ENCODE assay signal across 13 mouse cellular contexts in the genomic region with DNA sequence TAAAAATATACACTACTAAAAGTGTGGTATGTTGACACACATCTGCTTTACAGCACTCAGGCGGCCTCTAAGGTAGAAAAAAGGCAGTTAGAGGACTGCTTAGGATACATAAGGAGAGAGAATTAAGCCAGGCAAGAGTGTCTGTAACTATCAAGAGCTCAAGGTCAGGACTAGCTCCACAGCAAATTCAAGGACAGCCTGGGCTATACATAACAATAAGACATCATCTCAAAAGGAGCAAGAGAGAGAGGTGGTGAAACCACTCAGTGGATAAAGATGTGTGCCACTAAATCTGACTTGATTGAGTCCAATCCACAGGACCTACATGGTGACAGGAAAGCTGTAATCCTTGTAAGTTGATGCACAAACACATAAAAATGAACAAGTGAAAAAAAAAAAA. TPM values are rescaled to one million over a fixed set of nuclear protein-coding genes. Genes with fewer than 3 reads are reported as not detected.
DNase-seq lines count a peak whose midpoint lies in the region; ATAC-seq and TF ChIP-seq lines count a peak whose summit lies in the region.
"Had no signal": no experiment of that assay in that cellular context is flagged by ENCODE, and none has a peak within 500 bp of the region (broad histone marks: within the 10 kb centered on the region; RNA-seq: fewer than 3 reads in every experiment).

No protein-coding gene starts in this region.

- 44% methylated on average over 1 of the region's 1 CpGs for WGBS in heart, embryonic 13.5 days
- WGBS in stomach, embryonic 15.5 days: 34% methylated on average over 1 of the region's 1 CpGs
- 44% methylated on average over 1 of the region's 1 CpGs for WGBS in stomach, postnatal 0 days
- 73% methylated on average over 1 of the region's 1 CpGs for WGBS in liver, embryonic 12.5 days (ENCODE audit: insufficient replicate concordance)
- 63% methylated on average over 1 of the region's 1 CpGs for WGBS in neural tube, embryonic 15.5 days
- 42% methylated on average over 1 of the region's 1 CpGs for WGBS in lung, adult 2 months

- peak overlapping the region; percentile 22; the same call in 1 of the 2 replicates for H3K4me3 ChIP-seq in heart, embryonic 13.5 days
- no peak overlapping the region for H3K4me3 ChIP-seq in stomach, embryonic 15.5 days (replicated peaks)
- no peak overlapping the region for H3K4me3 ChIP-seq in stomach, postnatal 0 days (ENCODE audit: low read depth, low read length)
- peak overlapping the region; percentile 29; the same call in 1 of the 2 replicates for H3K4me3 ChIP-seq in liver, embryonic 12.5 days
- peak overlapping the region; percentile 13; the same call in 1 of the 2 replicates for H3K4me3 ChIP-seq in neural tube, embryonic 15.5 days (replicated peaks)
- no peak overlapping the region for H3K4me3 ChIP-seq in lung, adult 2 months (replicated peaks; ENCODE audit: extremely low read depth, low read depth, low read length)
- H3K4me3 ChIP-seq: limb, embryonic 15.5 days had no signal

- no peak for TF ChIP-seq EP300 in stomach, postnatal 0 days (optimal IDR thresholded peaks at IDR 0.05)

- peak overlapping the region; percentile 49 for H3K4me2 ChIP-seq in heart, embryonic 13.5 days
- 0 out of 2 replicates have a peak overlapping the region, but pooled peaks have one; percentile 13 for H3K4me2 ChIP-seq in stomach, embryonic 15.5 days
- no peak overlapping the region for H3K4me2 ChIP-seq in stomach, postnatal 0 days (replicated peaks; ENCODE audit: low read depth)
- peak overlapping the region; percentile 49 for H3K4me2 ChIP-seq in liver, embryonic 12.5 days
- peak overlapping the region; percentile 42 for H3K4me2 ChIP-seq in neural tube, embryonic 15.5 days
- H3K4me2 ChIP-seq: limb, embryonic 15.5 days had no signal

- peaks cover 51% of the 10 kb centered on the region for H3K4me1 ChIP-seq in heart, embryonic 13.5 days
- peaks cover 5% of the 10 kb centered on the region; the same call in 1 of the 2 replicates for H3K4me1 ChIP-seq in stomach, embryonic 15.5 days
- no peaks in the 10 kb centered on the region; the same call in 1 of the 2 replicates for H3K4me1 ChIP-seq in stomach, postnatal 0 days (replicated peaks; ENCODE audit: control insufficient read depth, insufficient read depth)
- peaks cover 57% of the 10 kb centered on the region for H3K4me1 ChIP-seq in liver, embryonic 12.5 days
- H3K4me1 ChIP-seq in neural tube, embryonic 15.5 days: peaks cover 43% of the 10 kb centered on the region
- peaks cover 15% of the 10 kb centered on the region for H3K4me1 ChIP-seq in lung, adult 2 months (ENCODE audit: control insufficient read depth, insufficient read depth, low read length)

- no peaks in the 10 kb centered on the region for H3K9me3 ChIP-seq in heart, embryonic 13.5 days
- no peaks in the 10 kb centered on the region for H3K9me3 ChIP-seq in stomach, embryonic 15.5 days
- no peaks in the 10 kb centered on the region for H3K9me3 ChIP-seq in stomach, postnatal 0 days (ENCODE audit: control insufficient read depth, low read length)
- H3K9me3 ChIP-seq in liver, embryonic 12.5 days (replicated peaks): no peaks in the 10 kb centered on the region
- no peaks in the 10 kb centered on the region for H3K9me3 ChIP-seq in neural tube, embryonic 15.5 days (replicated peaks)
- H3K9me3 ChIP-seq: G1E; limb, embryonic 15.5 days had no signal

- no peaks in the 10 kb centered on the region for H3K36me3 ChIP-seq in heart, embryonic 13.5 days
- H3K36me3 ChIP-seq in stomach, embryonic 15.5 days: no peaks in the 10 kb centered on the region
- no peaks in the 10 kb centered on the region for H3K36me3 ChIP-seq in stomach, postnatal 0 days (ENCODE audit: control insufficient read depth, insufficient read depth, low read length)
- 0 out of 2 replicates have a peak, but pooled peaks cover 2% of the 10 kb centered on the region for H3K36me3 ChIP-seq in liver, embryonic 12.5 days
- H3K36me3 ChIP-seq in neural tube, embryonic 15.5 days: no peaks in the 10 kb centered on the region
- H3K36me3 ChIP-seq: limb, embryonic 15.5 days had no signal

- H3K9ac ChIP-seq in heart, embryonic 13.5 days: peak overlapping the region; percentile 56
- H3K9ac ChIP-seq in stomach, embryonic 15.5 days: no peak overlapping the region
- H3K9ac ChIP-seq in stomach, postnatal 0 days (ENCODE audit: low read length): no peak overlapping the region
- peak overlapping the region; percentile 37; the same call in 1 of the 2 replicates for H3K9ac ChIP-seq in liver, embryonic 12.5 days
- H3K9ac ChIP-seq in neural tube, embryonic 15.5 days (replicated peaks): no peak overlapping the region; the same call in 1 of the 2 replicates
- H3K9ac ChIP-seq: limb, embryonic 15.5 days had no signal

- no peaks in the 10 kb centered on the region for H3K27me3 ChIP-seq in heart, embryonic 13.5 days (replicated peaks)
- H3K27me3 ChIP-seq in stomach, embryonic 15.5 days (replicated peaks): no peaks in the 10 kb centered on the region
- H3K27me3 ChIP-seq in stomach, postnatal 0 days (ENCODE audit: control insufficient read depth, insufficient read depth, low read length): no peaks in the 10 kb centered on the region
- no peaks in the 10 kb centered on the region for H3K27me3 ChIP-seq in liver, embryonic 12.5 days (replicated peaks)
- no peaks in the 10 kb centered on the region for H3K27me3 ChIP-seq in neural tube, embryonic 15.5 days (replicated peaks)
- H3K27me3 ChIP-seq: limb, embryonic 15.5 days had no signal

- H3K27ac ChIP-seq in heart, embryonic 13.5 days (replicated peaks): peak overlapping the region; percentile 43
- no peak overlapping the region for H3K27ac ChIP-seq in stomach, embryonic 15.5 days
- no peak overlapping the region for H3K27ac ChIP-seq in stomach, postnatal 0 days (replicated peaks)
- peak overlapping the region; percentile 27 for H3K27ac ChIP-seq in liver, embryonic 12.5 days
- no peak overlapping the region for H3K27ac ChIP-seq in neural tube, embryonic 15.5 days (replicated peaks)
- H3K27ac ChIP-seq: limb, embryonic 15.5 days had no signal

- no peak for DNase-seq in heart, adult 8-10 months (ENCODE audit: low spot score)
- no peak for DNase-seq in stomach, postnatal 0 days (ENCODE audit: low spot score)
- no peak for DNase-seq in layer of hippocampus, adult 18-20 months (ENCODE audit: low spot score in 2 of 2)
- no peak for DNase-seq in lung, adult 2 months
- DNase-seq: cerebellum, postnatal 25 days; kidney, postnatal 36 days; spleen, adult 18-20 months had no signal

- ATAC-seq in heart, embryonic 13.5 days (ENCODE audit: extremely low read depth, insufficient number of reproducible peaks, low FRiP score, low TSS enrichment): no peak
- ATAC-seq in stomach, embryonic 15.5 days (ENCODE audit: insufficient read depth, low FRiP score, low read depth): no peak
- ATAC-seq in stomach, postnatal 0 days (ENCODE audit: low FRiP score, low TSS enrichment): no peak
- ATAC-seq in liver, embryonic 12.5 days: no peak
- no peak for ATAC-seq in neural tube, embryonic 15.5 days (ENCODE audit: low FRiP score)

- TF ChIP-seq CTCF in stomach, postnatal 0 days (IDR thresholded peaks at IDR 0.05; ENCODE audit: low read depth): no peak
- TF ChIP-seq CTCF in lung, adult 2 months (IDR thresholded peaks at IDR 0.05; ENCODE audit: insufficient read depth, low read length): no peak

- no peak for TF ChIP-seq POLR2A in lung, adult 2 months (IDR thresholded peaks at IDR 0.05; ENCODE audit: borderline replicate concordance, extremely low read depth, low read depth, low read length)

RNA-seq across cellular contexts. Expression of a gene that starts 3.8 kb away (rescaled TPM):
- polyA plus RNA-seq in heart, embryonic 13.5 days (2015; fragmentation: Nextera tagmentation; extraction: Ambion mirVana): 34.6 and 47.6 TPM in 2 replicates
- total RNA-seq in heart, adult 8-10 months (2022): 100 to 1,000 TPM; 183 to 223 (median 209) TPM
- 44.7 and 53.9 TPM in 2 replicates for polyA plus RNA-seq in stomach, embryonic 15.5 days (2015; fragmentation: Nextera tagmentation; extraction: Ambion mirVana)
- polyA plus RNA-seq in stomach, postnatal 0 days (2015; fragmentation: Nextera tagmentation; extraction: Ambion mirVana): 47.5 and 51.7 TPM in 2 replicates
- polyA plus RNA-seq in liver, embryonic 12.5 days (2016; fragmentation: Nextera tagmentation; extraction: Ambion mirVana): 54.3 and 54.7 TPM in 2 replicates
- 54.9 and 55.3 TPM in 2 replicates for polyA plus RNA-seq in neural tube, embryonic 15.5 days (2015; fragmentation: Nextera tagmentation; extraction: Ambion mirVana)
- 100 to 1,000 TPM; 378 to 398 TPM for total RNA-seq in layer of hippocampus, adult 18-20 months (2021)
- polyA plus RNA-seq in lung, adult 2 months (2012; rRNA removed): 15.3 and 28.8 TPM in 2 replicates

RNA-seq across cellular contexts. Expression of a gene that starts 50.0 kb away (rescaled TPM):
- 29.2 and 32.8 TPM in 2 replicates for polyA plus RNA-seq in heart, embryonic 13.5 days (2015; fragmentation: Nextera tagmentation; extraction: Ambion mirVana)
- total RNA-seq in heart, adult 8-10 months (2022): 10 to 100 TPM; 16.2 to 19.9 (median 17.3) TPM
- 43.9 and 45.3 TPM in 2 replicates for polyA plus RNA-seq in stomach, embryonic 15.5 days (2015; fragmentation: Nextera tagmentation; extraction: Ambion mirVana)
- polyA plus RNA-seq in stomach, postnatal 0 days (2015; fragmentation: Nextera tagmentation; extraction: Ambion mirVana): 13.4 and 13.9 TPM in 2 replicates
- polyA plus RNA-seq in liver, embryonic 12.5 days (2016; fragmentation: Nextera tagmentation; extraction: Ambion mirVana): 44.3 and 46.6 TPM in 2 replicates
- polyA plus RNA-seq in neural tube, embryonic 15.5 days (2015; fragmentation: Nextera tagmentation; extraction: Ambion mirVana): 45.5 and 53.7 TPM in 2 replicates
- 10 to 100 TPM; 31.4 to 32.5 TPM for total RNA-seq in layer of hippocampus, adult 18-20 months (2021)
- polyA plus RNA-seq in lung, adult 2 months (2012; rRNA removed): 2.5 and 2.6 TPM in 2 replicates

Comparison
In these comparisons a context has a peak if more than half of its experiments do, and no peak if none do; other contexts are left out.
1. H3K27ac ChIP-seq: peak in heart, embryonic 13.5 days (single experiment) and liver, embryonic 12.5 days (single experiment); none in stomach, embryonic 15.5 days (single experiment), stomach, postnatal 0 days (single experiment) and neural tube, embryonic 15.5 days (single experiment).
2. H3K4me3 ChIP-seq: peak in heart, embryonic 13.5 days (single experiment), liver, embryonic 12.5 days (single experiment) and neural tube, embryonic 15.5 days (single experiment); none in stomach, embryonic 15.5 days (single experiment), stomach, postnatal 0 days (single experiment) and lung, adult 2 months (single experiment).
3. H3K9ac ChIP-seq: peak in heart, embryonic 13.5 days (single experiment) and liver, embryonic 12.5 days (single experiment); none in stomach, embryonic 15.5 days (single experiment), stomach, postnatal 0 days (single experiment) and neural tube, embryonic 15.5 days (single experiment).